Mouse (Mus musculus) 3134 (cell line): ENCODE data around the gene Hist2h2be.
"Not testable (repeated sequence)": the region's sequence is repeated elsewhere in the genome, so short reads cannot be mapped to it uniquely, and the experiment has no call there.

Experiments used
- DNase-seq: peaks from one replicate; pipeline ENCODE4 v3.0.0-alpha.2; 2011; ENCODE audit warnings: low spot score; ENCODE audit not compliant: insufficient read length; ENCODE audit errors: extremely low read depth

Gene Hist2h2be

GRCm38 (mm10) chr3:96198181-96198580, 22.7 kb upstream of the Hist2h2be start:
- no peak for DNase-seq

- not testable (repeated sequence) for DNase-seq
These were observed 22.2 kb upstream of the Hist2h2be start for GRCm38 (mm10) chr3:96198601-96199251.

- DNase-seq = no peak
These were observed 21.2 kb upstream of the Hist2h2be start for GRCm38 (mm10) chr3:96199731-96200130.

- DNase-seq = no peak
These were observed 13.1 kb upstream of the Hist2h2be start for GRCm38 (mm10) chr3:96207819-96208218.

GRCm38 (mm10) chr3:96209242-96209641, 11.7 kb upstream of the Hist2h2be start:
- DNase-seq = no peak

- no peak for DNase-seq
These were observed 1.7 kb upstream of the Hist2h2be start for GRCm38 (mm10) chr3:96219191-96219641.

- DNase-seq = peak; percentile 93
These were observed 1.2 kb upstream of the Hist2h2be start, which contains the start of the genes Bola1 and Hist2h2ab for GRCm38 (mm10) chr3:96219661-96220130. Gene Bola1, minus strand, starts transcription at chr3:96219709. Gene Hist2h2ab, plus strand, starts transcription at chr3:96219865.

GRCm38 (mm10) chr3:96220131-96220764, 671 bp upstream of the Hist2h2be start:
- not testable (repeated sequence) for DNase-seq

GRCm38 (mm10) chr3:96221640-96222038, 720 bp downstream of the Hist2h2be start:
- DNase-seq = no peak

- DNase-seq = no peak
These were observed 1.9 kb downstream of the Hist2h2be start for GRCm38 (mm10) chr3:96222774-96223173.

- DNase-seq = no peak
These were observed 4.5 kb downstream of the Hist2h2be start for GRCm38 (mm10) chr3:96225421-96225820.

- peak; percentile 75 for DNase-seq
These were observed 6.1 kb downstream of the Hist2h2be start for GRCm38 (mm10) chr3:96226695-96227648.

GRCm38 (mm10) chr3:96228828-96229227, 7.9 kb downstream of the Hist2h2be start:
- no peak for DNase-seq

GRCm38 (mm10) chr3:96230404-96230803, 9.5 kb downstream of the Hist2h2be start:
- DNase-seq = no peak

GRCm38 (mm10) chr3:96230910-96231757, 10.2 kb downstream of the Hist2h2be start:
- DNase-seq = no peak

GRCm38 (mm10) chr3:96231758-96232120, 10.8 kb downstream of the Hist2h2be start:
- no peak for DNase-seq

GRCm38 (mm10) chr3:96234914-96235313, 14.0 kb downstream of the Hist2h2be start:
- no peak for DNase-seq

- peak; percentile 40 for DNase-seq
These were observed 14.9 kb downstream of the Hist2h2be start for GRCm38 (mm10) chr3:96235836-96236235.

GRCm38 (mm10) chr3:96236834-96237334, 16.0 kb downstream of the Hist2h2be start:
- no peak for DNase-seq
